Mouse (Mus musculus) forebrain, embryonic 14.5 days (tissue): ENCODE results near the gene Arhgef5. TPM values are rescaled to one million over a fixed set of nuclear protein-coding genes. Genes with fewer than 3 reads are reported as not detected.

Source experiments
- ATAC-seq: fragments of 200-750 bp; cut with Nextera tagmentation; 2 replicates; pipeline ENCODE4 v1.8.0; 2017; ENCODE audit warnings: mild to moderate bottlenecking, moderate library complexity
- DNase-seq: peaks from one replicate; pipeline ENCODE4 v3.0.0-alpha.2; 2015; ENCODE audit warnings: low spot score
- H3K27ac ChIP-seq: fragments of 300-500 bp; sonication (generic); 2 replicates; pipeline ENCODE4 v1.5.1; 2014; ENCODE audit warnings: low read depth, mild to moderate bottlenecking, control low read depth, low read length, moderate library complexity
- H3K27me3 ChIP-seq: fragments of 300-500 bp; sonication (generic); replicated peaks from 2 replicates; pipeline ENCODE4 v1.6.1; 2014; ENCODE audit warnings: low read length, control low read depth, mixed read lengths; ENCODE audit not compliant: control insufficient read depth, insufficient read depth
- H3K36me3 ChIP-seq: fragments of 300-500 bp; sonication (generic); 2 replicates; pipeline ENCODE4 v1.6.1; 2014; ENCODE audit warnings: low read length, control low read depth; ENCODE audit not compliant: control insufficient read depth, insufficient read depth
- H3K4me1 ChIP-seq: fragments of 300-500 bp; sonication (generic); 2 replicates; pipeline ENCODE4 v1.6.1; 2014; ENCODE audit warnings: antibody characterized with exemption, low read length, control low read depth; ENCODE audit not compliant: control insufficient read depth, insufficient read depth
- H3K4me2 ChIP-seq: fragments of 300-500 bp; sonication (generic); 2 replicates; pipeline ENCODE4 v1.6.1; 2014; ENCODE audit warnings: mild to moderate bottlenecking, control low read depth, low read length
- H3K4me3 ChIP-seq: fragments of 300-500 bp; sonication (generic); 2 replicates; pipeline ENCODE4 v1.5.1; 2014; ENCODE audit warnings: low read depth, low read length, control low read depth
- H3K9ac ChIP-seq: fragments of 300-500 bp; sonication (generic); 2 replicates; pipeline ENCODE4 v1.6.1; 2014; ENCODE audit warnings: mild to moderate bottlenecking, low read length, control low read depth, moderate library complexity
- H3K9me3 ChIP-seq: fragments of 300-500 bp; sonication (generic); replicated peaks from 2 replicates; pipeline ENCODE4 v1.6.1; 2016; ENCODE audit warnings: low read length, control low read depth, mixed read lengths; ENCODE audit not compliant: control insufficient read depth
- WGBS: fragments of 180-500 bp; shearing (Covaris S2); extraction: QIAGEN DNeasy Blood & Tissue Kit; methylation state at CpG from one replicate; pipeline ENCODE4 v1.1.7; 2014; 5-methylcytosine and 5-hydroxymethylcytosine counted together
- polyA plus RNA-seq: library from polyadenylated mRNA; unstranded; fragments of >200 nt; fragmentation: Nextera tagmentation; extraction: Ambion mirVana; gene quantifications from 2 replicates; pipeline ENCODE4 v1.2.1, GENCODE M21; 2014

The Arhgef5 gene
- polyA plus RNA-seq, 1 experiment from 2014 or later = 1.4 TPM

GRCm38 (mm10) chr6:43274123-43274522, 8.7 kb downstream of the Arhgef5 start:
- no peak overlapping the region for H3K4me3 ChIP-seq
- H3K27me3 ChIP-seq = no peaks in the 10 kb centered on the region
- no peak for ATAC-seq
- H3K4me1 ChIP-seq = no peaks in the 10 kb centered on the region
- no peaks in the 10 kb centered on the region for H3K36me3 ChIP-seq
- H3K9ac ChIP-seq = no peak overlapping the region
- H3K4me2 ChIP-seq = no peak overlapping the region
- H3K27ac ChIP-seq = no peak overlapping the region
- 90% methylated on average over 4 of the region's 4 CpGs for WGBS
- no peaks in the 10 kb centered on the region for H3K9me3 ChIP-seq
- DNase-seq = no peak

- no peaks in the 10 kb centered on the region for H3K9me3 ChIP-seq
- H3K9ac ChIP-seq = no peak overlapping the region
- ATAC-seq = no peak
- no peaks in the 10 kb centered on the region for H3K27me3 ChIP-seq
- no peaks in the 10 kb centered on the region for H3K36me3 ChIP-seq
- no peak overlapping the region for H3K27ac ChIP-seq
- H3K4me2 ChIP-seq = no peak overlapping the region
- peak; percentile 20 for DNase-seq
- no peaks in the 10 kb centered on the region for H3K4me1 ChIP-seq
- H3K4me3 ChIP-seq = no peak overlapping the region
Observed at GRCm38 (mm10) chr6:43278247-43278646, 12.9 kb downstream of the Arhgef5 start.

- H3K4me1 ChIP-seq = no peaks in the 10 kb centered on the region
- H3K4me3 ChIP-seq = no peak overlapping the region
- no peak overlapping the region for H3K27ac ChIP-seq
- 94% methylated on average over 5 of the region's 5 CpGs for WGBS
- H3K27me3 ChIP-seq = no peaks in the 10 kb centered on the region
- no peak overlapping the region for H3K4me2 ChIP-seq
- DNase-seq = no peak
- ATAC-seq = no peak
- H3K9ac ChIP-seq = no peak overlapping the region
- no peaks in the 10 kb centered on the region for H3K36me3 ChIP-seq
- H3K9me3 ChIP-seq = no peaks in the 10 kb centered on the region
Observed at GRCm38 (mm10) chr6:43280481-43280880, 15.1 kb downstream of the Arhgef5 start.

- H3K27me3 ChIP-seq = no peaks in the 10 kb centered on the region
Observed at GRCm38 (mm10) chr6:43292041-43292440, 26.7 kb downstream of the Arhgef5 start.

GRCm38 (mm10) chr6:43292471-43293076, 27.2 kb downstream of the Arhgef5 start:
- Histone ChIP-seq H3K9me3 (no peaks in the 10 kb centered on the region), H3K27ac (no peak overlapping the region), H3K4me2 (no peak overlapping the region), H3K27me3 (no peaks in the 10 kb centered on the region), H3K4me1 (no peaks in the 10 kb centered on the region), H3K36me3 (no peaks in the 10 kb centered on the region), H3K4me3 (no peak overlapping the region), H3K9ac (no peak overlapping the region)
- 75% methylated on average over 6 of the region's 6 CpGs for WGBS
- ATAC-seq = no peak
- DNase-seq = no peak

More at GRCm38 (mm10) chr6:43292041-43292440, 26.7 kb downstream of the Arhgef5 start:
- Histone ChIP-seq H3K36me3 (no peaks in the 10 kb centered on the region), H3K4me1 (no peaks in the 10 kb centered on the region), H3K9me3 (no peaks in the 10 kb centered on the region), H3K9ac (no peak overlapping the region), H3K4me2 (no peak overlapping the region), H3K27ac (no peak overlapping the region), H3K4me3 (no peak overlapping the region)
- DNase-seq (no peak), ATAC-seq (no peak)
- WGBS = 83% methylated on average over 3 of the region's 3 CpGs

GRCm38 (mm10) chr6:43293175-43293574, 27.8 kb downstream of the Arhgef5 start:
- DNase-seq (no peak), ATAC-seq (no peak)
- WGBS = 79% methylated on average over 7 of the region's 7 CpGs
- Histone ChIP-seq H3K27me3 (no peaks in the 10 kb centered on the region), H3K36me3 (no peaks in the 10 kb centered on the region), H3K4me3 (no peak overlapping the region), H3K9ac (no peak overlapping the region), H3K4me1 (no peaks in the 10 kb centered on the region), H3K9me3 (no peaks in the 10 kb centered on the region), H3K27ac (no peak overlapping the region), H3K4me2 (no peak overlapping the region)

- ATAC-seq = no peak
- H3K4me1 ChIP-seq = no peaks in the 10 kb centered on the region
- WGBS = 51% methylated on average over 5 of the region's 5 CpGs
Observed at GRCm38 (mm10) chr6:43295908-43296307, 30.5 kb downstream of the Arhgef5 start.

GRCm38 (mm10) chr6:43296798-43297507, 31.6 kb downstream of the Arhgef5 start:
- no peaks in the 10 kb centered on the region for H3K36me3 ChIP-seq
- ATAC-seq (peak; percentile 75), DNase-seq (peak; percentile 82)
- H3K9ac ChIP-seq = no peak overlapping the region
- H3K27me3 ChIP-seq = no peaks in the 10 kb centered on the region
- H3K9me3 ChIP-seq = no peaks in the 10 kb centered on the region
- H3K4me3 ChIP-seq = no peak overlapping the region
- H3K4me1 ChIP-seq = no peaks in the 10 kb centered on the region
- no peak overlapping the region for H3K4me2 ChIP-seq
- H3K27ac ChIP-seq = no peak overlapping the region
- WGBS = 45% methylated on average over 7 of the region's 7 CpGs

More at GRCm38 (mm10) chr6:43295908-43296307, 30.5 kb downstream of the Arhgef5 start:
- Histone ChIP-seq H3K9me3 (no peaks in the 10 kb centered on the region), H3K9ac (no peak overlapping the region), H3K4me2 (no peak overlapping the region), H3K4me3 (no peak overlapping the region), H3K36me3 (no peaks in the 10 kb centered on the region), H3K27me3 (no peaks in the 10 kb centered on the region), H3K27ac (no peak overlapping the region)
- peak; percentile 5 for DNase-seq

GRCm38 (mm10) chr6:43297508-43297850, 32.1 kb downstream of the Arhgef5 start:
- 11% methylated on average over 2 of the region's 2 CpGs for WGBS

More at GRCm38 (mm10) chr6:43297508-43297850, 32.1 kb downstream of the Arhgef5 start:
- Histone ChIP-seq H3K4me2 (no peak overlapping the region), H3K4me3 (no peak overlapping the region), H3K27ac (no peak overlapping the region), H3K36me3 (no peaks in the 10 kb centered on the region), H3K27me3 (no peaks in the 10 kb centered on the region), H3K9me3 (no peaks in the 10 kb centered on the region), H3K4me1 (no peaks in the 10 kb centered on the region), H3K9ac (no peak overlapping the region)
- DNase-seq (peak; percentile 62), ATAC-seq (peak; percentile 64)
